Mouse (Mus musculus) heart, embryonic 13.5 days (tissue): Measurements from ENCODE around the gene Cfc1. TPM values are rescaled to one million over a fixed set of nuclear protein-coding genes. Genes with fewer than 3 reads are reported as not detected.
"Not testable (repeated sequence)": the region's sequence is repeated elsewhere in the genome, so short reads cannot be mapped to it uniquely, and the experiment has no call there.

Experiments used
- ATAC-seq: fragments of 200-750 bp; cut with Nextera tagmentation; 2 replicates; pipeline ENCODE4 v1.8.0; 2017; ENCODE audit warnings: moderate TSS enrichment; ENCODE audit not compliant: insufficient number of reproducible peaks, low FRiP score, low TSS enrichment; ENCODE audit errors: extremely low read depth
- H3K27ac ChIP-seq: fragments of 300-500 bp; sonication (generic); replicated peaks from 2 replicates; pipeline ENCODE4 v1.5.1; 2015; ENCODE audit warnings: moderate library complexity, mild to moderate bottlenecking, inconsistent platforms
- H3K27me3 ChIP-seq: fragments of 300-500 bp; sonication (generic); replicated peaks from 2 replicates; pipeline ENCODE4 v1.6.1; 2015; ENCODE audit warnings: mild to moderate bottlenecking, inconsistent platforms
- H3K36me3 ChIP-seq: fragments of 300-500 bp; sonication (generic); 2 replicates; pipeline ENCODE4 v1.6.1; 2015; ENCODE audit warnings: mild to moderate bottlenecking, inconsistent platforms
- H3K4me1 ChIP-seq: fragments of 300-500 bp; sonication (generic); 2 replicates; pipeline ENCODE4 v1.6.1; 2015; ENCODE audit warnings: inconsistent platforms
- H3K4me2 ChIP-seq: fragments of 300-500 bp; sonication (generic); 2 replicates; pipeline ENCODE4 v1.6.1; 2015; ENCODE audit warnings: inconsistent platforms, mild to moderate bottlenecking, moderate library complexity
- H3K4me3 ChIP-seq: fragments of 300-500 bp; sonication (generic); 2 replicates; pipeline ENCODE4 v1.5.1; 2015; ENCODE audit warnings: moderate library complexity, mild to moderate bottlenecking, inconsistent platforms
- H3K9ac ChIP-seq: fragments of 300-500 bp; sonication (generic); 2 replicates; pipeline ENCODE4 v1.6.1; 2015; ENCODE audit warnings: inconsistent platforms, mild to moderate bottlenecking, moderate library complexity
- H3K9me3 ChIP-seq: fragments of 300-500 bp; sonication (generic); 2 replicates; pipeline ENCODE4 v1.6.1; 2016; ENCODE audit warnings: inconsistent platforms
- WGBS: fragments of 180-500 bp; shearing (Covaris S2); methylation state at CpG from one replicate; pipeline ENCODE4 v1.1.7; 2015; ENCODE audit warnings: mixed read lengths; 5-methylcytosine and 5-hydroxymethylcytosine counted together
- polyA plus RNA-seq: library from polyadenylated mRNA; unstranded; fragments of >200 nt; fragmentation: Nextera tagmentation; extraction: Ambion mirVana; gene quantifications from 2 replicates; pipeline ENCODE4 v1.2.1, GENCODE M21; 2015

Cfc1 gene
- polyA plus RNA-seq, 1 experiment from 2014 or later, result 0.28 TPM

- no peak overlapping the region for H3K27ac ChIP-seq
- no peak overlapping the region for H3K9ac ChIP-seq
- no peak overlapping the region for H3K4me3 ChIP-seq
- no peaks in the 10 kb centered on the region for H3K27me3 ChIP-seq
- H3K4me2 ChIP-seq, result 0 out of 2 replicates have a peak overlapping the region, but pooled peaks have one; percentile 0
- peaks cover 6% of the 10 kb centered on the region for H3K4me1 ChIP-seq
- ATAC-seq, result no peak
- H3K36me3 ChIP-seq, result no peaks in the 10 kb centered on the region
- WGBS, result 19% methylated on average over 5 of the region's 5 CpGs
- H3K9me3 ChIP-seq, result no peaks in the 10 kb centered on the region
These were observed 18.9 kb upstream of the Cfc1 start for GRCm38 (mm10) chr1:34516595-34516994.

GRCm38 (mm10) chr1:34517297-34517696, 18.2 kb upstream of the Cfc1 start:
- not testable (repeated sequence) for H3K4me2 ChIP-seq, H3K27ac ChIP-seq, H3K9ac ChIP-seq, H3K9me3 ChIP-seq, H3K4me3 ChIP-seq, H3K27me3 ChIP-seq, ATAC-seq, H3K36me3 ChIP-seq
- peaks cover 12% of the 10 kb centered on the region for H3K4me1 ChIP-seq
- WGBS, result 30% methylated on average over 6 of the region's 6 CpGs

GRCm38 (mm10) chr1:34517797-34518196, 17.7 kb upstream of the Cfc1 start:
- H3K27me3 ChIP-seq, H3K4me3 ChIP-seq, H3K36me3 ChIP-seq, H3K27ac ChIP-seq, H3K9ac ChIP-seq, H3K9me3 ChIP-seq, H3K4me2 ChIP-seq, ATAC-seq: not testable (repeated sequence)
- peaks cover 17% of the 10 kb centered on the region for H3K4me1 ChIP-seq
- 37% methylated on average over 1 of the region's 1 CpGs for WGBS

GRCm38 (mm10) chr1:34518259-34518658, 17.2 kb upstream of the Cfc1 start:
- Histone ChIP-seq H3K4me2 (no peak overlapping the region), H3K36me3 (no peaks in the 10 kb centered on the region), H3K4me1 (peaks cover 21% of the 10 kb centered on the region), H3K9ac (no peak overlapping the region), H3K4me3 (no peak overlapping the region), H3K9me3 (no peaks in the 10 kb centered on the region), H3K27ac (no peak overlapping the region), H3K27me3 (no peaks in the 10 kb centered on the region)
- no peak for ATAC-seq
- 72% methylated on average over 1 of the region's 1 CpGs for WGBS

- H3K9ac ChIP-seq, result no peak overlapping the region
- peaks cover 21% of the 10 kb centered on the region for H3K4me1 ChIP-seq
- H3K27ac ChIP-seq, result peak overlapping the region; percentile 43
- no peak for ATAC-seq
- H3K9me3 ChIP-seq, result no peaks in the 10 kb centered on the region
- WGBS, result 25% methylated on average over 6 of the region's 6 CpGs
- no peaks in the 10 kb centered on the region for H3K27me3 ChIP-seq
- H3K36me3 ChIP-seq, result no peaks in the 10 kb centered on the region
- H3K4me3 ChIP-seq, result no peak overlapping the region
- peak overlapping the region; percentile 21 for H3K4me2 ChIP-seq
These were observed 13.1 kb upstream of the Cfc1 start for GRCm38 (mm10) chr1:34522205-34522849.

- H3K4me2 ChIP-seq, result 0 out of 2 replicates have a peak overlapping the region, but pooled peaks have one; percentile 21
- peak overlapping the region; percentile 43 for H3K27ac ChIP-seq
- H3K9me3 ChIP-seq, result no peaks in the 10 kb centered on the region
- H3K4me1 ChIP-seq, result peaks cover 21% of the 10 kb centered on the region
- no peak overlapping the region for H3K4me3 ChIP-seq
- H3K27me3 ChIP-seq, result no peaks in the 10 kb centered on the region
- ATAC-seq, result no peak
- 24% methylated on average over 3 of the region's 3 CpGs for WGBS
- no peaks in the 10 kb centered on the region for H3K36me3 ChIP-seq
- H3K9ac ChIP-seq, result no peak overlapping the region
These were observed 12.6 kb upstream of the Cfc1 start for GRCm38 (mm10) chr1:34522850-34523244.

GRCm38 (mm10) chr1:34523647-34524046, 11.8 kb upstream of the Cfc1 start:
- Histone ChIP-seq H3K9me3 (no peaks in the 10 kb centered on the region), H3K27ac (no peak overlapping the region), H3K36me3 (no peaks in the 10 kb centered on the region), H3K27me3 (no peaks in the 10 kb centered on the region), H3K4me2 (no peak overlapping the region), H3K9ac (no peak overlapping the region), H3K4me1 (peaks cover 21% of the 10 kb centered on the region), H3K4me3 (no peak overlapping the region)
- 80% methylated on average over 3 of the region's 3 CpGs for WGBS
- no peak for ATAC-seq

GRCm38 (mm10) chr1:34534574-34534973, 874 bp upstream of the Cfc1 start:
- WGBS, result 33% methylated on average over 3 of the region's 3 CpGs
- H3K4me2 ChIP-seq, H3K9ac ChIP-seq, H3K9me3 ChIP-seq, ATAC-seq, H3K27ac ChIP-seq, H3K36me3 ChIP-seq, H3K4me3 ChIP-seq: not testable (repeated sequence)
- Histone ChIP-seq H3K27me3 (peaks cover 37% of the 10 kb centered on the region), H3K4me1 (peaks cover 13% of the 10 kb centered on the region)

GRCm38 (mm10) chr1:34536291-34536766, 881 bp downstream of the Cfc1 start:
- H3K9ac ChIP-seq, result no peak overlapping the region
- H3K27ac ChIP-seq, result no peak overlapping the region
- H3K4me2 ChIP-seq, result peak overlapping the region; percentile 59
- WGBS, result 2% methylated on average over 14 of the region's 14 CpGs
- no peak for ATAC-seq
- H3K27me3 ChIP-seq, result peaks cover 37% of the 10 kb centered on the region
- H3K4me1 ChIP-seq, result peaks cover 13% of the 10 kb centered on the region
- H3K36me3 ChIP-seq, result no peaks in the 10 kb centered on the region
- H3K4me3 ChIP-seq, result peak overlapping the region; percentile 28
- H3K9me3 ChIP-seq, result no peaks in the 10 kb centered on the region

GRCm38 (mm10) chr1:34536767-34537485, 1.5 kb downstream of the Cfc1 start:
- Histone ChIP-seq H3K36me3 (no peaks in the 10 kb centered on the region), H3K27me3 (peaks cover 37% of the 10 kb centered on the region), H3K27ac (no peak overlapping the region), H3K4me3 (peak overlapping the region; percentile 28), H3K4me2 (peak overlapping the region; percentile 59), H3K4me1 (peaks cover 13% of the 10 kb centered on the region), H3K9ac (no peak overlapping the region), H3K9me3 (no peaks in the 10 kb centered on the region)
- ATAC-seq, result no peak; the same call in 1 of the 2 replicates
- 11% methylated on average over 16 of the region's 16 CpGs for WGBS

- Histone ChIP-seq H3K4me1 (no peaks in the 10 kb centered on the region), H3K9me3 (no peaks in the 10 kb centered on the region), H3K27ac (no peak overlapping the region), H3K4me2 (no peak overlapping the region), H3K27me3 (no peaks in the 10 kb centered on the region), H3K9ac (no peak overlapping the region), H3K4me3 (no peak overlapping the region), H3K36me3 (no peaks in the 10 kb centered on the region)
- no peak for ATAC-seq
- WGBS, result 59% methylated on average over 1 of the region's 1 CpGs
These were observed 11.6 kb downstream of the Cfc1 start for GRCm38 (mm10) chr1:34547074-34547473.
